Mouse (Mus musculus): ENCODE data around the gene Col9a2. TPM values are rescaled to one million over a fixed set of nuclear protein-coding genes. Genes with fewer than 3 reads are reported as not detected.
A peak's percentile ranks its signal among the peaks of the same experiment; 100 is the strongest.
"Not testable (repeated sequence)": the region's sequence is repeated elsewhere in the genome, so short reads cannot be mapped to it uniquely, and the experiment has no call there.

The Col9a2 gene
- total RNA-seq, 2 experiments from 2014 or later, result not detected

DNA sequence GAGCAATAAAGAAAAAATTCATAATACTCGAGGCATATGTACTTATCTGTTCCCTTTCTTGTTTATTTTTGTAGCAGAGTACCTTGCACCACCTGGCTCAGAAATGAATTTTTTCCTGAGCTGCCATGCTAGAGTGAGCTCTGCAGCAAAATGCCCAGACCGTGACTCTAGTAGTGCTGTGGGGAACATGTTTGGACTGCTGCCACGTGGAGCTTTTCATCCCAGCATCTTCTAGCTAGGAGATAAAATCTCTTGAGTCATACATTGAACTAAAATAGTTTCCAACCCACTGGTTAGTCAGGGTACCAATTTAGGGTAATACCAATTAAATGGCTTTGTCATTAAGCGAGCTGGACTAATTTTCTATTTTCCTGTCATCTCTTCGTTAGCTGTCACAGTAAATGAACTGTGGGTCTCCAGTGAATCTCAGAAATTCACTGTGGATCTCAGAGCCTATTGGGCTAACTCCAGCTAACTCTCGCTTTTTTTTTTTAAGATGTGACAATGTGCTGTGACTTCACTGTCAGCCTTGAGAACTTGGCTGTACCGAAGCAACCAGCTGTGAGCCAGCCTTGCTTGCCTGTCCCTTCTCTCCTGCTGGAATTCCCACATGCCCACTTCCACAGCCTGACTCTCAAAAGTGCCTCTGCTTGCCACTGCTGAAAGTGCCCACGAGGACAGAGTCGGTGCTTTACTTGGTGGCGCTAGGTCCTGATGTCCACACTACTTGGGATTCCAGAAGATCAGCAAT is 19.0 kb upstream of the Col9a2 start:
- ATAC-seq (replicated peaks; ENCODE audit: poor library complexity, severe bottlenecking), result no peak

DNA sequence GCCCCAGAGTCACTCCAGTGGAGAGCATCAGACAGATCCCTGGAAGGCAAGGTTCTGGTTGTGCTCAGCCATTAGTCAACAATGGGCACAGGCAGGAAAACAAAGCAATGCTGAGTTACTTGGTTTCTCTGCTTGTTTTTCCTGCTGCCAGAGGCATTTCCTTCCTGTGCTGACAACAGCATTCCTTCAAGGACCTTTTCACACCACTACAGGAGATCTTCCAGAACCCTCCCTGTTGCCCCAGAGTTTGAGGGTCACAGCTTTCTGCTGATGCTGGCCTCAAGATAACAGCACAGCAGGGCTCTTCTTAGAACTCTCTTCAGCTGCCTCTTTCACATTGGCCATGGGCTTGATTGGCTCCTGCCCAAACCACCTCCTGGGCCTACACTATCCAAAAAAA is 17.3 kb upstream of the Col9a2 start:
- no peak for ATAC-seq (replicated peaks; ENCODE audit: poor library complexity, severe bottlenecking)

DNA sequence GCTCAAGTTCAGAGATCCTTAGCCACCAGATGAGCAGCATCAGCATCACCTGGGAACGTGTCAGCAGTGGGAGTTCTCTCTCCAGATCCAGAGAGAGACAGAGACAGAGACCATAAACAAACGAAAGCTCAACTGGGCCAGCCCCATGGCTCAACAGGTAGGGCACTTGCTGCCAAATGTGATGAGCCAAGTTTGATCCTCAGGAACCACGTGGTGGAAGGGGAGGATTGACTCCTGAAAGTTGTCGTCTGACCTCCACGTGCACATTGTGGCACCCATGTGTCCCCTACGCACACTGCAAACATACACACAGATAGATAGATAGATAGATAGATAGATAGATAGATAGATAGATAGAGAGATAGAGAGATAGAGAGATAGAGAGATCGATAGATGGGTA is 15.7 kb upstream of the Col9a2 start:
- no peak for ATAC-seq (replicated peaks; ENCODE audit: poor library complexity, severe bottlenecking)

DNA sequence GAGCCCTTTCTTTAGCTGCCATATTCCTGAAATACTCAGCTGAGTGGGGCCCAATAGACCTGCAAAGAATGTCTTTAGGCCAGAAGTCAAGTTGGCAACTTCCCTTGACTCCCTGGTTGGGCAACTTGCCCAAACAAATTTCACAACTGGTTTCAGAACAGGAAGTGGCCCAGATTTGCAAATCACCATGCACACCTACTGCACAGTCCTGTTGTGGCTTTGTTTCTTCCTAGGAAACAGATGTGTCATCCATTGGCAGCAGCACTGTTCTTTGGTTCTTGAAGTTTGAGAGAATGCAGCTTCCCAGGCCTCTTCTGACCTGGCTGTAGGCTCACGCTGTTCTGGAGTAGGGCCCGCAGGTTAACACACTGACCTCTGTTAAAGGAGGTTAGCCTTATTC is 15.2 kb upstream of the Col9a2 start:
- peak; percentile 84 for ATAC-seq (replicated peaks; ENCODE audit: poor library complexity, severe bottlenecking)

DNA sequence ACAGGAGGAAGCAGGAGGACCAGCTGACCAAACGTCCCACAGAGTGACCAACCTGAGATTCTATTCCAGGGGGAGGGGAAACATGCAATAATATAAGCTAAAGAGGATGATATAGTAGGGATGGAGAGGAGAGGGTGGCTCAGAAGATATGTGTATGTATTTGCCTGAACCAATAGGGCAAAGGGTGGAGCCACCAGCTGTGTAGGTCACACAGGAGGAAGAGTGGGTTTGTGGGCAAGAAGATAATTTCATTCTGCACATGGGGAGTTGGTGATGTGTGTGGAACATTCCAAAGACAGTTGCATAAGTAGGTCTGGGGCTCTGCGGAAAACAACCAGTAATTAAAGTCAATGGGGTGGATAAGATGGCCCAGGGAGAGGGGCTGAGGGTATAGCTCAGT is 13.5 kb upstream of the Col9a2 start:
- ATAC-seq (replicated peaks; ENCODE audit: poor library complexity, severe bottlenecking), result no peak

DNA sequence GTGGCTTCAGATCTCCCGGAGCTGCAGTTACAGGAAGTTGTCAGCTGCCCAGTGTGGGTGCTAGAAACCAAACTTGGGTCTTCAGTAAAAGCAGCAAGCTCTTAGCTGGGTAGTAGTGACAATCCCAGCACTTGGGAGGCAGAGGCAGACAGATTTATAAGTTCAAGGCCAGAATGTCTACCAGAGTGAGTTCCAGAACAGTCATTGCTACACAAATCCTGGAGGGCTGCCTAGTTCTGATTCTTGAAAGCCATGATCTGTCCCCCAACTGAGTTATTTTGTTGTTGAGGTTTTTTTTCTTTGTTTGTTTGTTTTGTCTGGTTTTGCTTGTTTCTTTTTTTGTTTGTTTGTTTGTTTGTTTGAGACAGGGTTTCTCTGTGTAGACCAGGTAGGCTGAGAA is 11.0 kb upstream of the Col9a2 start:
- ATAC-seq (replicated peaks; ENCODE audit: poor library complexity, severe bottlenecking), result no peak

DNA sequence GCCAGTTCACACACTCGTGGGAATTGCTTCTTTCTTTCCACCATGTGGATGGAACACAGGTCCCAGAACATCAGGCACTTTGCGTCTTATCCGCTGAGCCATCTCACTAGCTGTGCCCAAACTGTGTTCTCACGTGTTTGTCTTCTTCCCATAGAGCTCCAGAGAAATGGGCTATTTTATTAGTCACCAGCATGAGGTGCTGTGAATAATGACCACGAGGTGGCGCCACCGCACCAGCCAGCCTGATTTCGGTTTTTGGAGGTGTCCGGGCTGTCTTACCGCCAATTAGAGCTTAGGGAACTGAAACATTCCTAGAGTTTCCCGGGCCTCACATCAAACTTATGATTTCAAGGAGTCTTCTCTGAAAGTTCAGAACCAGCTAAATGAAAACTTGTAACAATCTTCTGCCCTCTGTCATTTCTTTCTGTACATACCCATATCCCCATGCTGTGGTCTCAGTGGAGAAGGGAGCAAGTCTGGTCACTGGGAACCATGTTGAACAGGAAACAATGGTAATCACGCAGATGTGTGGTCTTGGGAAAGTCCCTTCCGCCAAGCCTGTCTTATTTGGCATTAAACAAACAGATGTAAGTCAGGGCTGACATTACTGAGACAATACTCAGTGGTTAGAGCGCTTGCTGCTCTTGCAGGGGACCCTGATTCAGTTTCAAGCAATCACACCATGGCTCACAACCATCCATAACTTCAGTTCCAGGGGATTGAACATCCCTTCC is 10.4 kb upstream of the Col9a2 start:
- ATAC-seq (replicated peaks; ENCODE audit: poor library complexity, severe bottlenecking), result peak; percentile 57

DNA sequence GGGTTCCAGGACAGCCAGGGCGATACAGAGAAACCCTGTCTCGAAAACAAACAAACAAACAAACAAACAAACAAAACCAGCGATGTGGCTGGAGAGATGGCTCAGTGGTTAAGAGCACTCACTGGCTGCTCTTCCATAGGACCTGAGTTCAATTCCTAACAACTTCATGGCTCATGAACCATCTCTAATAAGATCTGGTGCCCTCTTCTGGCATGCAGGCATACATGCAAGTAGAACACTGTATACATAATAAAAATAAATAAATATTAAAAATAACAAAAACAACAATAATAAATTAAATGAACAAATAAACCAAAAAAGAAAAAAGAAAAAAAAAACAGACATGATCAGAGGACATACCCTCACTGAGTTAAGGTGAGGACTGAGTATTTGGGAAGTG is 9.6 kb upstream of the Col9a2 start:
- no peak for ATAC-seq (replicated peaks; ENCODE audit: poor library complexity, severe bottlenecking)

DNA sequence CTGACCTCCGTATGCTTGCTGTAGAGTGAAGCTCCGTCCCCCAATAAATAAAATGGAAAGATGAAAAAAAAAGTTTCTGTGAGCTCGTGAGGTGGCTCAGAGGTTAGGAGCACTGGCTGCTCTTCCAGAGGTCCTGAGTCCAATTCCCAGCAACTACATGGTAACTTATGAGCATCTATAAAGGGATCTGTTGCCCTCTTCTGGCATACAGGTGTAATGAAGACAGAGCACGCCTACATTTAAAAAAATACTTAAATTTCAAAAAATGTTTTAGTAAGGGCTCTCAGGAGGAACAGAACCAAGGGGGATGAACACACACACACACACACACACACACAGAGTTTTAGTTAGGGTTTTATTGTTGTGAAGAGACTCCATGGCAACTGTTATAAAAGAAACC is 7.7 kb upstream of the Col9a2 start:
- ATAC-seq (replicated peaks; ENCODE audit: poor library complexity, severe bottlenecking), result 0 out of 2 replicates have a peak, but pooled peaks have one; percentile 29

DNA sequence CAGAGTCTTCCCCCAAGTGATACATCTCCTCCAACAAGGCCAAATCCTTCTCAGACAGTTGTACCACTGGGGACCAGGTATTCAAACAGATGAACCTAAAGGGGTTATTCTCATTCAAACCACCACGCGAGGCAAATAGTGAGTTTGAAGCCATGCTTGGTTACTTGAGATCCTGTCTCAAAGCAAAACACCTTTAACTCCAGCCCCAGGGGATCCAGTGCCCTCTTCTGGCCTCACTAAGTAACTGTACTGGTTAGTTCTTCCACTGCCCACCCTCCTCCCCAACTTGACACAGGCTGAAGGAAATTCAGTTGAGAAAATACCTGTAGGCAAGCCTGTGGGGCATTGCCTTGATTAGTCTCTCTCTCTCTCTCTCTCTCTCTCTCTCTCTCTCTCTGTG is 6.2 kb upstream of the Col9a2 start:
- 0 out of 2 replicates have a peak, but pooled peaks have one; percentile 37 for ATAC-seq (replicated peaks; ENCODE audit: poor library complexity, severe bottlenecking)

DNA sequence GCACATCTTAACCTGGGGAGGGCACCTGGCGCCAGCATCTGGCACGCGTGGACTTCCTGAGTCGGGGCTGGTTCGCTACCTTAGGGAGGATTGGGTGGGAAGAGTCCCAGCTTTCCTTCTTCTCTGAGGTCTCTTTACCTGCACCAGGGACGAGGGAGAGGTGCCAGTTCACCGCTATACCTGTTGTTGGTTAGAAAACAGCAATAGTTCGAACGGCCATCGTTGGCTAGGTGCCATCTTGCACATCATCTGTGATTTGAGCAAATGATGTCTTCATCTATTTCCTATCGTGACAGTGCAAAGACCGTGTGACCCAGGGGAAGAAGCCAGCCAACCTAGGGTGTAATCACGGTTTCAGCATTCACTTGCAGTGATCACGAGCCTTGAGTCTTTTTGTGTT is 1.1 kb downstream of the Col9a2 start:
- peak; percentile 20 for ATAC-seq (replicated peaks; ENCODE audit: poor library complexity, severe bottlenecking)

DNA sequence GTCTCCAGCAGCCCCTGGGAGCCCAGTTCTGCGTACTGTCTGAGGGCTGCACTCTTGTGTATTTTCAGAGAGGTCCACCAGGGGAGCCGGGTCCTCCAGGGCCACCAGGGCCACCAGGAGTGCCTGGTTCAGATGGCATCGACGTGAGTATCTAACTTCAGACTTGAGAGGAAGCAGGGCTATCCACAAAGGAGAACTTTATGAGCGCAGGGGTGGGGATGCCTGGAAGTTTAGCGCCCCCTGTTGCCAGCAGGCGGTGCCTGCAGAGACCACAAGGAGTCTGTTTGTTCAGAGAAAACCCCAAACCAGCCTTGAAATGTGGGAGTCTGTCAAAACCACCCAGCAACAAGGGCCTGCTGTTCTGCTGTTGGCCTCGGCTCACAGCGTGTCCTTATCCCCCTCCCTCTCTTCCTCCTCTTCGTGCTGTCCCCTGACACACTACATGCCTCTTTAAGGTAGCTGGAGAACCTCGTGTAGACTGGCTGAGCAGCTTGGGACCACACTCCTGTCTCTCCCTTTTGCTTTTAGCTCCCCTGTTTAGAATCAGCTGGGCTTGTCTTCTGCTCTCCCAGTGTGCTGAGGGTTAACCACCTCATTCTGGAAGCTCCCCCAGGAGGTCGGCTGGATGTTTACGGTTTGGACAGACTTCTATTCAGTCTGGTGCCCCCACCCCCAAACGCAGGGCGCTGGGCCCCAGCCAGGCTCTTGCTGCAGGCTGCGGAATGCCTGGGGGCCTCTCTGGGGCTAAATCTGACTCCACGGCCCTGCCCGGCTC is 1.9 kb downstream of the Col9a2 start:
- ATAC-seq (replicated peaks; ENCODE audit: poor library complexity, severe bottlenecking), result peak; percentile 87

DNA sequence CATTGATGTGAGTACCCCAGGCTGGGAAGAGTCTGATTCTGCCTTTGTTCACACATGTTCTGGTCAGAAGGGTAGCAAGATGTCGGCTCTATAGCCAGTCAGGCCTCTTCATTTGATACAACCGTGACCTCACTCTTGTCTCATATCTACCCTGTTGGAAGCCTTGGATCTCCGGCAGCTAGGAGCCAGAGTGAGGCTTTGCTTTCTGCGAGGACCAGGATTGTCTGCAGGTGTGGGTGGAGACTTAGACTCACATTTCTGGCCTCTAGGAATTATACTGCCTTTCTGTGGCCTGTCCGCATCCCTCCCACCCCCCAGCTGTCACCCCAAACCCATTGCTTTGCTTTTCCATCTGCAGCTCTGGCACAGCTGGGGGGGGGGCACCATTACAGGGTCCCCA is 3.3 kb downstream of the Col9a2 start:
- ATAC-seq (replicated peaks; ENCODE audit: poor library complexity, severe bottlenecking), result no peak

DNA sequence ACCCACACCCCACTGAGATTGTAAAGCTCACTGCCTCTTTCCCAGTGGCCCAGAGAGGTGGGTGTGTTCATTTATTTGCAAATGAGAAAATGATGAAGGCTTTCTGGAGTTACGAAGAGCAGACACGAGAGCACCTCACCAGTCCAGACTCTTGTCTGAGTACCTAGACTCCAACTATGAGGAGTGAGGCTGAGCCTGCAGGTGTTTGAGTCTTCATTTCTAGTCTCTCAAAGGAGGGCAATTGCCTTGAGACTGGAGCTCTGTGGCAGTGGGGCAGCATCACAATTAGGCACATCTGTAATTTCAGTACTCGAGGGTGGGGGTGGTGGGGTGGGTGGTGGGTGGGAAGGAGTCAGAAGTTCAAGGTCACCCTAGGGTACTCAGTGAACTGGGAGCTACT is 3.8 kb downstream of the Col9a2 start:
- ATAC-seq (replicated peaks; ENCODE audit: poor library complexity, severe bottlenecking), result no peak

DNA sequence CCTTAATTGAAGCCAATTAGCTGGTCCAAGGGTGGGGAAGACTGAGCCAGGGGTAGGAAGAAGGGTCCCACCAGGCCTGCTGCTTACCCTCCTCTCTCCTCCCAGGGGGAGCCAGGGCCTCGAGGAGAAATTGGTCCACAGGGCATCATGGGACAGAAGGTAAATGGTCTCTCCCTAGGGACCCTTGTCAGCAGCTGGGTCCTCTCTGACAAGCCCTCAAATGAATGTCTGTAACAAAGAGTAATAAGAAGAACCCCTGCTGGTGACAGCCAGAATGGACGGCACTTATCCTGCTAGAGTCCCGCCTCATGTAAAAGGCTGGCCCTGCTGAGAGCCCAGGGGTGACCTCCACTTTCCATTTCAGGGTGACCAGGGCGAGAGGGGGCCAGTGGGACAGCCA is 12.7 kb downstream of the Col9a2 start:
- ATAC-seq (replicated peaks; ENCODE audit: poor library complexity, severe bottlenecking), result no peak

DNA sequence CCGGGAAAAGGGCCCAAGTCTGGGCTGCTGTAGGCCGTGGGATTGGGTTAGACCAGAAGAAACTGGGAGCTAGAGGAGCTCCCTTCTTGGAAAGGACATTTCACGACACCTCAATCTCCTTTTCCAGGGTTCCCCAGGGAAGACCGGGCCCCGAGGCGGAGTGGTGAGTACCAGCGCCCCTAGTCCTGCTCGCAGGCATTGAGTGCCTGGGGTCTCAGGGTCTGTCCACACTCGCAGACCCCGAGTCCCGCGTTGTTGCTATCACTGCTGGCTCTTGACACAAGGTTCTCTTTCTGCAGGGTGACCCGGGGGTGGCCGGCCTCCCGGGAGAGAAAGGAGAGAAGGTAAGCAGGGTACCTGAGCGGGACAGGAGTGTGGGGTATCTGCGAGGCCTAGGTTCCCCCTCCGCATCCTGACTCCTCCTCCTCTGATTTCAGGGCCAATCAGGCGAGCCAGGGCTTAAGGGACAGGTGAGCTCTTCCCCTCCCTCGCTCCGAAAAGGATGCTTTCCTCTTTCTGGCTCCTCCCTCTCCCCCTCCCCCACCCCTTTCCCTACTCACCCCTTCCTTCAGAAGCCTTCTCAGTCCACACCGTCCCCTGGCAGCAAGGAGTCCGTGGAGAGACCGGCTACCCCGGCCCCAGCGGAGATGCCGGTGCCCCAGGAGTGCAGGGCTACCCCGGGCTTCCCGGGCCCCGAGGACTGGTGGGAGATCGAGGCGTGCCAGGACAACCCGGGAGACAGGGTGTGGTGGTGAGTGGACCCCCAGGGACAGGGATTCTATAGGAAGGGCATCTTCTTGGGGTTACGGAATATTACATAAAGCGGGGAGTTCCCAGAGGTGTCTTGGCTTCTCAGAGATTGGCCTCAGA is 13.5 kb downstream of the Col9a2 start:
- ATAC-seq (replicated peaks; ENCODE audit: poor library complexity, severe bottlenecking), result no peak

DNA sequence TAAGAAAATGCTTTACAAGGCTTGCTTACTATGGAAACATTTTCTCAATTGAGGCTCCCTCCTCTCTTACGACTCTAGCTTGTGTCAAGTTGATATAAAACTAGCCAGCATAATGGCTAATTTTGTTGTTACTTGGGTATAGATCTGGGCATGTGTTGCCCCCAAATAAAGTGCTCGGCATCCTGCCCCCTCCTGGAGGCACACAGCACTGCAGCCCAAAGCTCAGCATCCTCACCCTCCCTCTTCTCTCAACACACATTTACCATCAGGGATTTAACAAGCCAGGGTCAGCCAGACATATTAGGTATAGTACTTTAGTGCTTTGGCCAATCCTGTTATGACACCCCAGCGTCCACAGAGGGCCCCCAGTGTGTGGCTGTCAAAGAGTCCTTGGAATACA is 17.2 kb downstream of the Col9a2 start:
- ATAC-seq (replicated peaks; ENCODE audit: poor library complexity, severe bottlenecking), result peak; percentile 57

DNA sequence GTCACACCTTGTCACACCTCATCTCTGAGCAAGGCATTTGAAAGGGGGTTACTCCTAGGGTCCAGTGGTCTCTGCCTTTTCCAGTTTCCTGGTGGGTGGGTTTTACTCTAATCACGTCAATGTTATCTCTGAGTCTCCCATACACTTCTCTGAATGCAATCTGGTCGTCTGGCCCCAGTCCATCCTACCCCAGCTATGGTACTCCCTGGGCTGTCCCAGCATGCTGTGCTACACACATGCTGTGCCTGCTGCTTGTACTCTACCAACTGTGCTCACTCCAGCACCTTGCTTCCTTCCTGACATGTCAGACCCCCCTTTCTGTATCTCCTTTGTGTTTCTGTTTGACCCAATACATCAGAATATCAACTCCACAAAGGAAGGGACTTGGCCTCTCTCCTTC is 17.8 kb downstream of the Col9a2 start:
- ATAC-seq (replicated peaks; ENCODE audit: poor library complexity, severe bottlenecking), result no peak

DNA sequence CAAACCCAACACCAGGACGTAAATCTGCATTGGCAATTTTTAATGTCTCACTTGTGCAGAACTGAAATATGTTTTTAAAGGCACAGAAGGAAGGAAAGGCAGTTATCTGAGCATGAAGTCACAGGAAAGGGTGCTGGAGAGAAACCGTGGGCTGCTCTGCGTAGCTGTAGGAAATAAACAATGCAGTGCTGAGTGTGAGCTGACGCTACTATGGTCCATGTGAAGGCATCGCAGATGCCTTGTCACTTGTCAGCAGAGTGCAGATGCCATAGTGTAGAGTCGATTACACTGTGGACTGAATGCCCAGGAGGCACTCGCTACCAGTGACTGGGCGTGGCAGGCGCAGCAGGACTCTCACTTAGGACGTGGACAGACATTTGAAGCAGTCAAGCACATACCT is 20.0 kb downstream of the Col9a2 start:
- not testable (repeated sequence) for ATAC-seq (replicated peaks; ENCODE audit: poor library complexity, severe bottlenecking)

DNA sequence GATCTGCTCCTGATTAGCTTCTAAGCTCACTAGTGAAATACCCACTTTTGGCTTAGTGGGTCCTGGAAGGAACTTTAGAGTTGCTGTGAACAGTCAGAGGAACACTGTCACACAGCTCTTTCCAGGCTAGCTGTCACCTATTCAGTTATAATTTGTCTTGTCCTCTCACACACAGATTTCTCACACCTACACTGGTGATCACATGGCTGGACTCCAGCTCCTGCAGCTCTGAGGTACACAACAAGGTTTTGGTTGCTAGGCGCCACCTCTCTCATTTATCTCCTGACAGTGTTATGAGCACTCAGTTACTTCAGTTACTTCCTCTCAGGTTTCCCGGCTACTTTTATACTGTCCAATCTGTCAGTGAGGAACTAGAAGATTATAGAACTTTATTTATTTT is 26.2 kb downstream of the Col9a2 start:
- no peak for ATAC-seq (replicated peaks; ENCODE audit: poor library complexity, severe bottlenecking)

Data from granulocyte monocyte progenitor cell, adult 5-6 weeks (primary cell).